Mouse (Mus musculus): ENCODE data around the gene Ugt1a1. TPM values are rescaled to one million over a fixed set of nuclear protein-coding genes. Genes with fewer than 3 reads are reported as not detected.
A peak's percentile ranks its signal among the peaks of the same experiment; 100 is the strongest.

Ugt1a1 gene
- total and polyA plus RNA-seq, 2 experiments from 2014 or later, result not detected

- no peak for ATAC-seq (ENCODE audit: low FRiP score)
- TF ChIP-seq CTCF (IDR thresholded peaks at IDR 0.05), result no peak
- no peak for DNase-seq (ENCODE audit: low spot score)
- Histone ChIP-seq H3K9me3 (ENCODE audit: low read length) (no peaks in the 10 kb centered on the region), H3K4me1 (ENCODE audit: insufficient read depth, low read length) (no peaks in the 10 kb centered on the region), H3K4me2 (ENCODE audit: low read depth, low read length, poor library complexity, severe bottlenecking) (no peak overlapping the region), H3K27me3 (ENCODE audit: insufficient read depth, low read length) (no peaks in the 10 kb centered on the region), H3K36me3 (ENCODE audit: insufficient read depth, low read length) (no peaks in the 10 kb centered on the region), H3K4me3 (ENCODE audit: low read depth, low read length) (no peak overlapping the region), H3K9ac (replicated peaks; ENCODE audit: low read length, poor library complexity, severe bottlenecking) (no peak overlapping the region), H3K27ac (ENCODE audit: low read depth, low read length) (no peak overlapping the region)
- WGBS, result 91% methylated on average over 1 of the region's 1 CpGs
Measured at GRCm38 (mm10) chr1:88195687-88196086, 16.1 kb upstream of the Ugt1a1 start.

DNA sequence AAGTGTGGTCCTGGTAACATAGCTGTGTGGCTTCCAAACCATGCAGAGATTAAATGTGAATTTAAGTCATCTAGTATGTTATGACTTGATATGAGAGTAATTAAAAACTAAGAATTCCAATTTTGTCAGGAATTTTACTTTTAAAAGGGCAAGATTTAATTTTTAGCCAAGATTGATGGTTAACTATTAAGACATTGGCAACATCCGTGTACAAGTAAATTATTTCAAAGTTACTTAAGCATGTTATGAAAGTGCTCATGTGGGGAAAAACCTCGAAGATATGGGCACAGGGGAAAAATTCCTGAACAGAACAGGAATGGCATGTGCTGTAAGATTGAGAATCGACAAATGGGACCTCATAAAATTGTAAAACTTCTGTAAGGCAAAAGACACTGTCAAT, 14.3 kb upstream of the Ugt1a1 start:
- no peaks in the 10 kb centered on the region for H3K9me3 ChIP-seq (ENCODE audit: low read length)
- no peak for ATAC-seq (ENCODE audit: low FRiP score)
- DNase-seq (ENCODE audit: low spot score), result no peak
- no peaks in the 10 kb centered on the region for H3K27me3 ChIP-seq (ENCODE audit: insufficient read depth, low read length)
- no peak overlapping the region for H3K9ac ChIP-seq (replicated peaks; ENCODE audit: low read length, poor library complexity, severe bottlenecking)
- H3K4me2 ChIP-seq (ENCODE audit: low read depth, low read length, poor library complexity, severe bottlenecking), result no peak overlapping the region
- H3K27ac ChIP-seq (ENCODE audit: low read depth, low read length), result no peak overlapping the region
- TF ChIP-seq CTCF (IDR thresholded peaks at IDR 0.05), result no peak
- 71% methylated on average over 3 of the region's 3 CpGs for WGBS
- no peak overlapping the region for H3K4me3 ChIP-seq (ENCODE audit: low read depth, low read length)
- H3K36me3 ChIP-seq (ENCODE audit: insufficient read depth, low read length), result no peaks in the 10 kb centered on the region
- H3K4me1 ChIP-seq (ENCODE audit: insufficient read depth, low read length), result no peaks in the 10 kb centered on the region

GRCm38 (mm10) chr1:88199996-88200395, 11.8 kb upstream of the Ugt1a1 start:
- no peak for DNase-seq (ENCODE audit: low spot score)
- no peak overlapping the region for H3K27ac ChIP-seq (ENCODE audit: low read depth, low read length)

GRCm38 (mm10) chr1:88200456-88200855, 11.3 kb upstream of the Ugt1a1 start, which contains the start of gene Ugt1a2:
Ugt1a2 (plus strand) TSS chr1:88200601.
- Histone ChIP-seq H3K27ac (ENCODE audit: low read depth, low read length) (no peak within 1 kb of the TSS), H3K4me3 (ENCODE audit: low read depth, low read length) (no peak within 1 kb of the TSS), H3K27me3 (ENCODE audit: insufficient read depth, low read length) (no peaks in the 10 kb centered on the region), H3K36me3 (ENCODE audit: insufficient read depth, low read length) (no peaks in the 10 kb centered on the region), H3K4me2 (ENCODE audit: low read depth, low read length, poor library complexity, severe bottlenecking) (no peak within 1 kb of the TSS), H3K9ac (replicated peaks; ENCODE audit: low read length, poor library complexity, severe bottlenecking) (no peak within 1 kb of the TSS), H3K9me3 (ENCODE audit: low read length) (no peaks in the 10 kb centered on the region), H3K4me1 (ENCODE audit: insufficient read depth, low read length) (no peaks in the 10 kb centered on the region)
- ATAC-seq (ENCODE audit: low FRiP score) (no peak), DNase-seq (ENCODE audit: low spot score) (no peak)
- WGBS, result 91% methylated on average over 7 of the region's 7 CpGs
- no peak for TF ChIP-seq CTCF (IDR thresholded peaks at IDR 0.05)

More at GRCm38 (mm10) chr1:88199996-88200395, 11.8 kb upstream of the Ugt1a1 start:
- ATAC-seq (ENCODE audit: low FRiP score), result no peak
- WGBS, result 68% methylated on average over 2 of the region's 2 CpGs
- no peaks in the 10 kb centered on the region for H3K9me3 ChIP-seq (ENCODE audit: low read length)
- H3K27me3 ChIP-seq (ENCODE audit: insufficient read depth, low read length), result no peaks in the 10 kb centered on the region
- no peak overlapping the region for H3K4me2 ChIP-seq (ENCODE audit: low read depth, low read length, poor library complexity, severe bottlenecking)
- H3K9ac ChIP-seq (replicated peaks; ENCODE audit: low read length, poor library complexity, severe bottlenecking), result no peak overlapping the region
- no peaks in the 10 kb centered on the region for H3K36me3 ChIP-seq (ENCODE audit: insufficient read depth, low read length)
- no peak for TF ChIP-seq CTCF (IDR thresholded peaks at IDR 0.05)
- H3K4me3 ChIP-seq (ENCODE audit: low read depth, low read length), result no peak overlapping the region
- H3K4me1 ChIP-seq (ENCODE audit: insufficient read depth, low read length), result no peaks in the 10 kb centered on the region

GRCm38 (mm10) chr1:88205294-88205922, 6.4 kb upstream of the Ugt1a1 start, which contains the start of gene Dnajb3:
Dnajb3 (minus strand) TSS chr1:88205782.
- Histone ChIP-seq H3K4me2 (ENCODE audit: low read depth, low read length, poor library complexity, severe bottlenecking) (peak within 1 kb of the TSS; percentile 82), H3K4me1 (ENCODE audit: insufficient read depth, low read length) (no peaks in the 10 kb centered on the region), H3K9ac (replicated peaks; ENCODE audit: low read length, poor library complexity, severe bottlenecking) (peak within 1 kb of the TSS; percentile 61), H3K4me3 (ENCODE audit: low read depth, low read length) (peak within 1 kb of the TSS; percentile 38), H3K27ac (ENCODE audit: low read depth, low read length) (peak within 1 kb of the TSS; percentile 19; the same call in 1 of the 2 replicates), H3K36me3 (ENCODE audit: insufficient read depth, low read length) (no peaks in the 10 kb centered on the region), H3K9me3 (ENCODE audit: low read length) (0 out of 2 replicates have a peak, but pooled peaks cover 3% of the 10 kb centered on the region), H3K27me3 (ENCODE audit: insufficient read depth, low read length) (no peaks in the 10 kb centered on the region)
- ATAC-seq (ENCODE audit: low FRiP score), result peak; percentile 100
- WGBS, result 9% methylated on average over 62 of the region's 62 CpGs
- TF ChIP-seq CTCF (IDR thresholded peaks at IDR 0.05), result no peak; the same call in 1 of the 2 replicates
- DNase-seq (ENCODE audit: low spot score), result peak; percentile 93

- Histone ChIP-seq H3K4me1 (ENCODE audit: insufficient read depth, low read length) (no peaks in the 10 kb centered on the region), H3K27me3 (ENCODE audit: insufficient read depth, low read length) (no peaks in the 10 kb centered on the region), H3K27ac (ENCODE audit: low read depth, low read length) (no peak overlapping the region), H3K4me3 (ENCODE audit: low read depth, low read length) (no peak overlapping the region), H3K4me2 (ENCODE audit: low read depth, low read length, poor library complexity, severe bottlenecking) (no peak overlapping the region), H3K9ac (replicated peaks; ENCODE audit: low read length, poor library complexity, severe bottlenecking) (no peak overlapping the region), H3K9me3 (ENCODE audit: low read length) (peaks cover 11% of the 10 kb centered on the region), H3K36me3 (ENCODE audit: insufficient read depth, low read length) (no peaks in the 10 kb centered on the region)
- TF ChIP-seq CTCF (IDR thresholded peaks at IDR 0.05), result no peak
- ATAC-seq (ENCODE audit: low FRiP score) (no peak), DNase-seq (ENCODE audit: low spot score) (no peak)
- 85% methylated on average over 2 of the region's 2 CpGs for WGBS
Measured at GRCm38 (mm10) chr1:88206843-88207479, 4.8 kb upstream of the Ugt1a1 start.

Data from midbrain, postnatal 0 days (tissue).